Mouse (Mus musculus) left cerebral cortex, adult 11 months (tissue): ENCODE data around the gene Mroh2a.

Experiments used
- DNase-seq: peaks from one replicate; pipeline ENCODE4 v3.0.0; 2022; ENCODE audit warnings: low spot score

The Mroh2a gene

DNA sequence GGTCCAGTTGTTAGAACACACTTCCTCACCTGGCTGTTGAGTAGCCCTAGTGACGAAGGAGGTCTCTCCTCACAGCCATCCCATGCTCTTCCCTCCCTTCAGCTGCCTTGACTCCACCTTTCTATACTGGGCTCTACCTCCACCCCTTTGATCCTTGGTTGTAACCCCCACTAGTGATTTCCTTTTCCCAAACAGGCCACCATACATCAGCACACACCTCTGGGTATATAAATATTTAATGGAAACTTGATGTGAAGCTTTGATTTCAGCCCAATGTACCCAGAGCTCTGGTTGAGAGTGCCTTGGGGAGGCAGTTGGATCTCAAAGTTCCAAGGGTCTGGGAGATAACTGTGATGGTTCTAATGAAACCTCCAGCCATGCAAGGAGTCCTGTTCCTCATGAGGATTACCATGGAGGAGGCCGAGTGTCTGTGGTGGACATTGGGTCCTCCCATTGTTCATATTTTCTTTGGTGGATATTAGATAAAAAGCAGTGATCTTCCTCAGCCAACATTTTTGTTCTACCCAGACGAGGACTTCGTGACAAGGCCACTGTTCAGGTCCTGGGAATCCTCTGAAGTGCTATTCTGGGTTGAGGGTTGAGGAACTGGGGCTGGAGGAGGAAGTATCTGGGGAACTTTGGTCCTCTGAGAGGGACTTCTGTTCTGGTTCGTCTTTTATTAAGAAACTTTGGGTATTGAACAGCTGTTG is at the start of gene Mroh2a:
Gene Mroh2a (plus strand): TSS at position 317 of the 710 bp plus-strand sequence.
- no peak for DNase-seq

GRCm38 (mm10) chr1:88179657-88180056 is 47.1 kb upstream of the Mroh2a start:
- DNase-seq, result no peak

- no peak for DNase-seq
These were observed 40.4 kb upstream of the Mroh2a start for GRCm38 (mm10) chr1:88186325-88186935.

- DNase-seq, result no peak
These were observed 34.6 kb upstream of the Mroh2a start for GRCm38 (mm10) chr1:88192136-88192535.

DNA sequence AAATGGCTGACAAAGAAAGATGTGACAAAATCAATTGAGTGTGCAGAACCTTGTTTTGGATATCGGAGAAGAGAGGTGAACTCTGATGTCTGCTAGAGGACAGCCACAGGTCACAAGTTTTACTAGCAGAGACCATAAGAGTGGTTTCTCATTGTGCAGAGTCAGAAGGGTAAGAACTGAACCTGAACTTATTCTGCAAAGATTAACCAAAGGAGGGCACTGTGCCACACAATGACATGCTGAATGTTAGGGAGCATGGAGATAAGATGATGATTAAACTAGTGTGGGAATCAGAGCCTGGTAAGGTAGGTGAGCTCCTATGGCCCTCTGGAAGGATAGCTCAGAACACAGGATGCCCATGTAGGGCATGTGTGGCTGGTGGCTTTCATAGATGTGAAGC is 31.1 kb upstream of the Mroh2a start:
- DNase-seq, result no peak

GRCm38 (mm10) chr1:88197443-88197842 is 29.3 kb upstream of the Mroh2a start:
- no peak for DNase-seq

- DNase-seq, result no peak
These were observed 26.8 kb upstream of the Mroh2a start for GRCm38 (mm10) chr1:88199996-88200395.

DNA sequence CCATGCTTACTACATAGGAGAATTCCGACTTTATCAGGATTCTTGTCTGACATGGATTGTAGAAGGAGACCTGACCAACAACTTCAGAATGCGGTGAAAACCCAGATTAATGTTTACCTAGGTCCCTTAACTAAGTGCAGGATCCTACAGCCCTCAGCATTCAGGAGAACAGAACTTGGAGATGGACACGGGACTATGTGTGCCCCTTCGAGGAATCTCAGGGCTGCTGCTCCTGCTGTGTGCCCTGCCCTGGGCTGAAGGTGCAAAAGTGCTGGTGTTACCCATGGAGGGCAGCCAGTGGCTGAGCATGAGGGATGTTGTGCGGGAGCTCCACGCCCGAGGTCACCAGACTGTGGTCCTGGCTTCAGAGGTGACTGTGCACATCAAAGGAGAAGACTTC is 26.3 kb upstream of the Mroh2a start, which contains the start of gene Ugt1a2:
Gene Ugt1a2 (plus strand): TSS at position 146 of the 400 bp plus-strand sequence.
- DNase-seq, result no peak

DNA sequence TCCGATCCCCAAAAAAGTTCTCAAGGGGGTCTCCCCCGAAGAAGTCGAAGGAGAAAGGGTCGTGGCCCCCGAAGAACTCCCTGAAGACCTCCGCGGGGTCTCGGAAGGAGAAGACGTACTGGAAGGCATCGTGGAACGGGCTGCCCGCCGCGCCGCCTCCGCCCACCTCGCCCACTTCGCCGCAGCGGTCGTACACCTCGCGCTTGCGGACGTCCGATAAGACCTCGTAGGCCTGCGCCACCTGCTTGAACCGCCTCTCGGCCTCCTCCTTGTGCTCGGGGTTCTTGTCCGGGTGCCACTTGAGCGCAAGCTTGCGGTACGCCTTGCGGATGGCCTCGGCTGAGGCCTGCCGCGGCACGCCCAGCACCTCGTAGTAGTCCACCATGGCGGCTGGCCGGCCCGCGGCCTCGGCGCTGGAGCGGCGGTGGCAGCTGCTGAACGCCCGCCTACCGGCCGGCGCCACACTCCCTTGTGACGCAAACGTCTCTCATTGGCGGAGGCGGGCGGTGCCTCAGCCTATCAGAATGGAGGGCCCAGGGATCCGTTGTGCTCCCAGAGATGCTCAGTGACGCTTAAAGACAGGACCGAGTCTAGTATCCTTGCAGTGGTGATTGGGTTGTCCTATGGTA is 21.4 kb upstream of the Mroh2a start, which contains the start of gene Dnajb3:
Gene Dnajb3 (minus strand): TSS at position 489 of the 629 bp plus-strand sequence.
- peak; percentile 72 for DNase-seq

DNA sequence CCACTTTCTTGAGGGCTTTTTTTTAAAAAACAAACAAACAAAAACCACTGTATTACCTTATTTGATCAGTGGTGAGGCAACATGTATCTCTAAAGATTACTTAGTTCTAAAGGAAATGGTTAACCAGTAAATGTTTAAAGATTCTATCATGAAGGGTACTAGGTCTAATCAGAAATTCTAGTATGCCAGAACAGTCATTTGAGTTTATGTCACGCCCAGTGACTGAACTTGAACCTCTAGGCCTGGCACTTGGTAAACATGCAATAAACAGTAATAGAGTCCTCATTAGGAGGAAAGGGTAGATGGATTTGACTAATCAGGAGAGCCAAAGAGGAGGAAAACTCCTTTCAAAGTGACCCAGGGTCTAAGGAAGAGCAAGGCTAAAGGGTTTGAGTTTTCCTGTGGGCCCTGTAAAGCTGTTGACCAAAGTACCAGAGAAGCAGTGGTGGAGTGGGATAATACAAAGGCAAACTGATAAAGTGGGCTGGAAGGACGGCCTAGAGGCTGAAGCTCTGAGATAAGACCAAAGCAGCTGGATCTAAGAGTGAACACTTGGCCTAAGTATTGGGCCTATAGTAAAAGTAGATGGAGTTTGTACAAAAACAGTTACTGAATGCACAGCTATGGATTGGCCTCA is 19.8 kb upstream of the Mroh2a start:
- DNase-seq, result no peak

GRCm38 (mm10) chr1:88211812-88212211 is 15.0 kb upstream of the Mroh2a start, which contains the start of gene Ugt1a1:
TSS of gene Ugt1a1 (plus strand) at chr1:88211959.
- no peak for DNase-seq

GRCm38 (mm10) chr1:88212341-88213045 is 14.3 kb upstream of the Mroh2a start:
- DNase-seq, result no peak

DNA sequence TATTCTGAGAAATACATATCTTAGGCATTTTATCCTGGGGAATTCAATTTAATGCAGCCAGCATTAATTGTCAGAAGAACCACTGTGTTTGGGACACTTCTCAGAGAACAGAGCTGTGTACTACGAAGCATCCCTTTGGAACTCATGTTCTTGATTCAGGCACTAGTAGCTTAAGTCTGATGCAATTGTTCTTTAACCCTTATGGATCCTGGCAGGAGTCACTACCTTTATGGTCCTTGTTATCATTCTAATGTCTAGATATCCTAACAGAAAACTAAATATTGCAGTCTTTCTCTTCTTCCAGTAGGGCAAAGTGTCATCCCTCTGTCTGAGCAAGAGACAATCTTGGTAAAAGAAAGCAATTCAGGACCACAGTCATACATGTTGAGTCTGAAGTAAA is 13.7 kb upstream of the Mroh2a start:
- DNase-seq, result no peak

DNA sequence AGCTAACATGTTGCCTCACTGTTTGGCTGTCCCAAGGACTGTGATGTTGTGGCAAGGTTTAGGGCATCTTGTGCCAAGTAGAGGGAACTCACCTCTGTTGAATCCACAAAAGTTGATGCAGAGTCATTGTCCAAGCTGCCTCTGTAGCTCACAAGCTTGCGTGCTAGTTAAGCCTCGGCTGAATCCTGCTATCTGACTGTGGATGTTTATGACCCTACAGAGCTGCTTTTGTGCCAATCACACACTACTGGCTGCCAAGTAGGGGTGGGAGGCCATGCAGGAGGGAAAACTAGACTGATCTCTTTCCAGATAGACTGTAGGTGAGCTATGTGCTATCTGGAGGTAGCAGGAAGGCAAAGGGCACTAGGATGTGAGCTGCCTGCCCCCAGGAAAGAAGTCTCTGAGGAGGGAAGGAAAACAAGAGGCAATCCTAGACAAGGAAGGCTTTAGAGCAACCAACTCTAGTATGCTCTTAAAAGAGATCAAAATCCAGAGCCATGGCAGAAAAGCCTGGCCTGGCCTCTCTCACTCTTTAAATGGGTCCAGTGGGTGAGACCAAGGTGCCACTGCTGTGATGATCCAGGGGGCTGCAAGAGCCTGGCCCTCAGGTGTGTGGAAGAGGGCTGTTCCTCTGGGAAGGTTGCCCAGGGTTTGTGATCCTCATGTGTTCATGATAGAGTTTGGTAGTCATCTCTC is 12.9 kb upstream of the Mroh2a start:
- DNase-seq, result no peak

DNA sequence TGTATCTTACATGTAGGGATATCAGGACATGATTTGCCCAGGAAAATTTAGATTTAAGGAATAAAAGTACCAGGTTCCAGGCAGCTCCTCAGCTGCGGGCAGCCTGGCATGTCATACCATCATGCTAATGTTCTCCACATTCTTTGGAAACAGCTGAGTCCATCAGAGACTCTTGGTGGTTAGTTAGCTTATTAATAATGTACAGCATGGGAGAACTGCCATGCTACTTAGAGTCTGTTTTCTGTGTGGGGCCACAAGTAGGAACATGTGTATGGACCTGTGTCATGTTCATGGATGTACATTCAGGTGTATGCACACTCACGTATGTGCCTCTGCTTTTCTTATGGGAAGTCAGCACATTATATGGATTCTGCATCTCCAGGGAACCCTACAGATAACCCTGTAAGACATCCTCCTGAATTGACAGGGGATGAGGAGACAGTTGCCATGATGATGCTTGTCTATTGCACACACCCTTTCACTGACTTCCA is 12.3 kb upstream of the Mroh2a start:
- DNase-seq, result no peak

DNA sequence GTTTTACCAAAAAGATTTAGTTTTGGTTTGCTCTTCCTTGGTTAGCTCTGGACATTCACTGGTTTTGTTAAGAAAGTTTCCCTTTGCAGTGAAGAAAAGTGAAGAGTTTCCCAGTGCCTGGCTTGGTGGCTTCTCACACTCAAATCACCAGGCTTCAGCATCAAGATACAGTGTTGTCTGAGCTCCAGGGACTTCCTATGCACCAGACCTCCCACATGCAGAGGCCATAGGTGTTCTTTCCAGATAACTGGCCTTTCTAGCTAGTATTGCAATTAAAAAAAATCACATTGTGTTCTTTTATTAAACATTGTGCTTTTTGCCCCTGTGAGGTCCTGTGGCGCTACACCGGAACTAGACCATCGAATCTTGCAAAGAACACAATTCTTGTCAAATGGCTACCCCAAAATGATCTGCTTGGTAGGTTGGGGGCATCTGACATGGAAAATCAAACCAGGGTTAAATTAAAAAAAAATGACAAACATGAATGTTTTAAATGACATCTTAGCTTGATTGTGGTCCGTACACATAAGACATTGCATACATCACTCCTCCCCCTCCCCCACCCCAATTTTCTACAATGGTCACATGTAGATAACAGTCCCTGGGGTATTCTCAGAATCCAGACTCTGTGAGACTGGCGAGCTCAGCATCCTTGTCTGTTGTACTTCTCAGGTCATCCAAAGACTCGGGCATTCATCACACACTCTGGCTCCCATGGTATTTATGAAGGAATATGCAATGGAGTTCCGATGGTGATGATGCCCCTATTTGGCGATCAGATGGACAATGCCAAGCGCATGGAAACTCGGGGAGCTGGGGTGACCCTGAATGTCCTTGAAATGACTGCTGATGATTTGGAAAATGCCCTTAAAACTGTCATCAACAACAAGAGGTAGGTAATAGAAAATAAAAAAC is 11.1 kb upstream of the Mroh2a start:
- DNase-seq, result no peak

DNA sequence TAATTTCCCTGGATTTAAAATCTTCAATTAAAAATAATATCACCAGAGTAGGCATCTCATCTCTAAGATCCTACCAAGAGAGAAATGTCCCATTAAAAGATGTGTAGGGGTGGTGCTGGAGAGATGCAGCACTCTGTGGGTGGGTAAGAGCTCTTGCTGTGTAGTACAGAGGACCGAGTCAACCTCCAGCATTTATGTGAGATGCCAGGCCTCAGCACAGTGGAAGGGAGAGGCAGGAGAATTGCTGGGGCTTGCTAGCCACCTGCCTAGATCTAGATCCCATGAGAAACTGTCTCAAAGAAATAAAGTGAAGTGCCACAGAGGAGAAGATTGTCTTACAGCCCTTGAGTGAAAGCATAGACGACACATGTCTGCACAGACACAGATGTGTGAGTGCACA is 10.2 kb upstream of the Mroh2a start:
- DNase-seq, result no peak

DNA sequence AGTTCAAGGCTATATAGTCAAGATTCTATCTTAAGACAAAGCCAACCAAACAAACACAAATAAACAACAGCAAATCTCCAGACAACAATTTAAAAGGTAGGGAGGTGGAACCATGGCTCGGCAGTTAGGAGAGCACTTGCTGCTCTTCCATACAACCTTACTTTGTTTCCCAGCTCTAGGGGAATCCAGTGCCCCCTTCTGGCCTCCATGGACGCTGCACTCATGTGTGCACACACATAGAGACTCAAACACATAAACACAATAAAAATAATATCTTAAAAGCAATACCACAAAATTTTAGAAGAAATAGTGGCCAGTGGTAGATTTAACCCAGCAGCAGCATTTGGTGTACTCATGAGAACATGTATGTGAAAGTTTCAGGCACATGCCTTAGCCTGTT is 9.6 kb upstream of the Mroh2a start:
- DNase-seq, result no peak

DNA sequence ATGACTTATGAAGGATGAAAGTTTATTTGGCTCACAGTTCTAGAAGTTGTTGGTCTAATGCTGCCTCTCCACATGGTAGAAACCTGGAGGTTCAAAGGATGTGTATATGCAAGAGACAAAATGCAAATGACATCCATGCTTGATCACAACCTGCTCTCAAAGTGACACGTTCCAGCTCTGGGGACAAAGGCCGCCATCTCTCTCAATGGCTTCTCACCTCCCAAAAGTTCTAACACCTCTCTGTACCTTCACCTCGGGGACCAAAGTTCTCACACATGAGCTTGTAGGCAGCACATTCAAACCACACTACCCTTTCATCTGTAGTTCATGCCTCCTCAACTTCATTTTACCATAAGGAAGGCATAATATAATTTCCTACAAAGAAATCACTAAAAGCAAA is 9.2 kb upstream of the Mroh2a start:
- DNase-seq, result no peak

DNA sequence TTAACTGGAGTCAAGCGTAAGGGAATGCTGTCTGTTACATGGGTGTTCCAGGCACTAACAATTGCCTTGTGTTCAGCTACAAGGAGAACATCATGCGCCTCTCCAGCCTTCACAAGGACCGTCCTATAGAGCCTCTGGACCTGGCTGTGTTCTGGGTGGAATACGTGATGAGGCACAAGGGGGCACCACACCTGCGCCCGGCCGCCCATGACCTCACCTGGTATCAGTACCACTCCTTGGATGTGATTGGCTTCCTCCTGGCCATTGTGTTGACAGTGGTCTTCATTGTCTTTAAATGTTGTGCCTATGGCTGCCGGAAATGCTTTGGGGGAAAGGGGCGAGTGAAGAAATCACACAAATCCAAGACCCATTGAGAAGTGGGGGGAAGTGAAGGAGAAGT is 8.7 kb upstream of the Mroh2a start:
- no peak for DNase-seq
